Mouse (Mus musculus): ENCODE measurements at regions not wholly inside any gene's neighbourhood (a gene's known extent, or its start where the extent isn't known, plus 50 kb on each side); places are given as distances from the start of the nearest gene placed in this dataset.

DNA sequence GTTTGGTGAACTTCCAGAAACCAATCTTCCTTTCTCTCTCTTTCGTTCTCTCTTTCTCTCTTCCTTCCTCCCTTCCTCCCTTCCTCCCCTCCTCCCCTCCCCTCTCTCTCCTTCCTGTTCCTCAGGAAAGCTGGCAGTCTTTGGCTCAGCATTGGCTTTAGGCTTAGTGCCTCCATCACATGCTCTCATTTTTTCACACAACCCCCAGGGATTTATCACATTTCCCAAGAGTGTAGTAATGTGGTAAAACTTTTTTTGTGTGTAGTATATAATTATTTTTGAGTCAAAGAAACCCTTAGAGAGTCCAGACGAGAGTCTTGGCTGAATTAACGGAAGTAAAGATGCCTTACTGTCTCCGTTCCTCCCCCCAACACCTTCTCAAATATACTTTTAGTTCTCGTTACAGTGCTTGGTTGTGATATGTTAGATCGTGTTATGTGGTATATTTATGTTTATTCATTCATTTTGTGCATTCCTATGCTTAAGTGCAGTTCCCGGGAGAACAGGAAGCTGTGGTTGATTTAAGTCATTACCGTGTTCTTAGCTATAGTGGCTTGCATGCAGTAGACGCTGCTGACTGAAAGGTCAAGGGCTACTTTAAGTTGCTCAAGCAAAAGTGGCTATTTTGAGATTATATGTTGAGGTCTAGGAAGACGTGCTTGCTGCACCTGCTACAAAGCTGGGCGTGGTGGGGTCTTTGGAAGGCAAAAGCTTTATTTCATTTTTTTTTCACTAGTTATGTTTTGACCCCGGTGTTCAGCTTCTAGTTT is 194.7 kb upstream of the Gjb5 start:
- Histone ChIP-seq H3K9me3 (ENCODE audit: low read length) (no peaks in the 10 kb centered on the region), H3K36me3 (replicated peaks; ENCODE audit: insufficient read depth, low read length) (no peaks in the 10 kb centered on the region), H3K4me2 (ENCODE audit: low read depth, low read length) (no peak overlapping the region), H3K27me3 (ENCODE audit: insufficient read depth, low read length) (no peaks in the 10 kb centered on the region), H3K9ac (replicated peaks) (no peak overlapping the region), H3K27ac (ENCODE audit: low read depth) (no peak overlapping the region), H3K4me1 (ENCODE audit: insufficient read depth) (no peaks in the 10 kb centered on the region), H3K4me3 (ENCODE audit: low read depth, low read length) (no peak overlapping the region)
- ATAC-seq: no peak
- no peak for DNase-seq
- TF ChIP-seq EP300 (IDR thresholded peaks at IDR 0.05; ENCODE audit: low read depth): no peak
- no peak for TF ChIP-seq CTCF (IDR thresholded peaks at IDR 0.05; ENCODE audit: low read depth)
- WGBS (ENCODE audit: insufficient replicate concordance): 56% methylated on average over 12 of the region's 12 CpGs

GRCm38 (mm10) chr4:127549581-127549980 is 191.6 kb upstream of the Gjb5 start:
- H3K9me3 ChIP-seq (ENCODE audit: low read length): no peaks in the 10 kb centered on the region
- H3K4me3 ChIP-seq (ENCODE audit: low read depth, low read length): no peak overlapping the region
- H3K4me1 ChIP-seq (ENCODE audit: insufficient read depth): no peaks in the 10 kb centered on the region
- no peak for DNase-seq
- ATAC-seq: no peak
- H3K9ac ChIP-seq (replicated peaks): no peak overlapping the region
- no peaks in the 10 kb centered on the region for H3K27me3 ChIP-seq (ENCODE audit: insufficient read depth, low read length)
- no peak overlapping the region for H3K4me2 ChIP-seq (ENCODE audit: low read depth, low read length)
- 41% methylated on average over 12 of the region's 12 CpGs for WGBS (ENCODE audit: insufficient replicate concordance)
- TF ChIP-seq EP300 (IDR thresholded peaks at IDR 0.05; ENCODE audit: low read depth) (no peak), CTCF (IDR thresholded peaks at IDR 0.05; ENCODE audit: low read depth) (no peak)
- H3K27ac ChIP-seq (ENCODE audit: low read depth): no peak overlapping the region
- H3K36me3 ChIP-seq (replicated peaks; ENCODE audit: insufficient read depth, low read length): no peaks in the 10 kb centered on the region

DNA sequence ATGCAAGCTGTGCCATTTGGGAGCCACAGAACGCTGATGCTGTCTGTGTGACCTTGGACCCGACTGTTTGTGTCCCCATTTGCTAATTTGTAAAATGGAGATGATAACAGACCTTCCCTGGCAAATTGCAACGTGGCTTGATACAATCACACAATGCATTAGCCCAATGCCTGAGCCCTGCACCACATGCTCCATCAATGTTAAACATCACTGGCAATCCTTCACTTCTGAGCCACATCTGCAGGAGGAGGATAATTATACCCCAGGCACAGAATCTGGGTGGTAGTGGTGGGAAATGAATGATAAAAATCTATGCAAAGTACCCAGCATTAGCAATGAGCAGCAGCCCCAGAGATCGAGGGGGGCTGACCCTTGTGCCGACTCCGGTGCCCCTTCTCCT is 191.0 kb upstream of the Gjb5 start:
- Histone ChIP-seq H3K36me3 (replicated peaks; ENCODE audit: insufficient read depth, low read length) (no peaks in the 10 kb centered on the region), H3K4me3 (ENCODE audit: low read depth, low read length) (no peak overlapping the region), H3K9ac (replicated peaks) (no peak overlapping the region), H3K4me2 (ENCODE audit: low read depth, low read length) (no peak overlapping the region), H3K27me3 (ENCODE audit: insufficient read depth, low read length) (no peaks in the 10 kb centered on the region), H3K9me3 (ENCODE audit: low read length) (no peaks in the 10 kb centered on the region), H3K27ac (ENCODE audit: low read depth) (no peak overlapping the region), H3K4me1 (ENCODE audit: insufficient read depth) (no peaks in the 10 kb centered on the region)
- DNase-seq (no peak), ATAC-seq (no peak)
- whole genome bisulfite sequencing (ENCODE audit: insufficient replicate concordance): 61% methylated on average over 6 of the region's 6 CpGs
- no peak for TF ChIP-seq EP300 (IDR thresholded peaks at IDR 0.05; ENCODE audit: low read depth)
- no peak for TF ChIP-seq CTCF (IDR thresholded peaks at IDR 0.05; ENCODE audit: low read depth)

GRCm38 (mm10) chr4:127545106-127545505 is 187.1 kb upstream of the Gjb5 start:
- no peaks in the 10 kb centered on the region for H3K4me1 ChIP-seq (ENCODE audit: insufficient read depth)
- H3K9me3 ChIP-seq (ENCODE audit: low read length): no peaks in the 10 kb centered on the region
- DNase-seq (no peak), ATAC-seq (no peak)
- no peaks in the 10 kb centered on the region for H3K27me3 ChIP-seq (ENCODE audit: insufficient read depth, low read length)
- no peaks in the 10 kb centered on the region for H3K36me3 ChIP-seq (replicated peaks; ENCODE audit: insufficient read depth, low read length)
- TF ChIP-seq EP300 (IDR thresholded peaks at IDR 0.05; ENCODE audit: low read depth): no peak
- no peak for TF ChIP-seq CTCF (IDR thresholded peaks at IDR 0.05; ENCODE audit: low read depth)
- H3K4me3 ChIP-seq (ENCODE audit: low read depth, low read length): no peak overlapping the region
- H3K27ac ChIP-seq (ENCODE audit: low read depth): no peak overlapping the region
- H3K4me2 ChIP-seq (ENCODE audit: low read depth, low read length): no peak overlapping the region
- H3K9ac ChIP-seq (replicated peaks): no peak overlapping the region
- 76% methylated on average over 6 of the region's 6 CpGs for WGBS (ENCODE audit: insufficient replicate concordance)

- H3K27ac ChIP-seq (ENCODE audit: low read depth): no peak overlapping the region
- no peaks in the 10 kb centered on the region for H3K9me3 ChIP-seq (ENCODE audit: low read length)
- WGBS (ENCODE audit: insufficient replicate concordance): 84% methylated on average over 2 of the region's 2 CpGs
- no peaks in the 10 kb centered on the region for H3K4me1 ChIP-seq (ENCODE audit: insufficient read depth)
- no peak for ATAC-seq
- H3K36me3 ChIP-seq (replicated peaks; ENCODE audit: insufficient read depth, low read length): no peaks in the 10 kb centered on the region
- no peak overlapping the region for H3K4me3 ChIP-seq (ENCODE audit: low read depth, low read length)
- no peak for TF ChIP-seq CTCF (IDR thresholded peaks at IDR 0.05; ENCODE audit: low read depth)
- no peak for TF ChIP-seq EP300 (IDR thresholded peaks at IDR 0.05; ENCODE audit: low read depth)
- H3K9ac ChIP-seq (replicated peaks): no peak overlapping the region
- no peak overlapping the region for H3K4me2 ChIP-seq (ENCODE audit: low read depth, low read length)
- H3K27me3 ChIP-seq (ENCODE audit: insufficient read depth, low read length): no peaks in the 10 kb centered on the region
- no peak for DNase-seq
Measured at GRCm38 (mm10) chr4:127543276-127543675, 185.3 kb upstream of the Gjb5 start.

DNA sequence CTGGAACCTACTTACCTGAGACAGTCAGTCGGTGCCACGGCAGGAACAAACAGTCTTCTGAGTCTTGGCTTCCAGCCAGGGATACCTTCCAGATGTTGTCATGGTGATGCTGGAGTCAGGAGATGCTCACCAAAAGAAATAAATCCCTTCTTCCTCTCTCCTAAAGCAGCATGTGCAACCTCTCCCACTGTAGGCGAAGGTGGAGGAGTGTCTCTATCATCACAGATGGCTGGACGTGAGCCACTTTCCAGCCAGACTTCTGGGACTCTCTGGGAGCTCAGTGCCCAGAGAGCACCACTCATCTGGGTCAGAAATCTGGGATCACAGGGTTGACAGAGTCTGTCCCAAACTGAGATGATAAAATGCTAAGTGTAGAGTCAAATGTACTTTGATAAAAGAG is 184.8 kb upstream of the Gjb5 start:
- no peaks in the 10 kb centered on the region for H3K27me3 ChIP-seq (ENCODE audit: insufficient read depth, low read length)
- H3K9ac ChIP-seq (replicated peaks): no peak overlapping the region
- no peaks in the 10 kb centered on the region for H3K4me1 ChIP-seq (ENCODE audit: insufficient read depth)
- WGBS (ENCODE audit: insufficient replicate concordance): 62% methylated on average over 4 of the region's 4 CpGs
- no peak overlapping the region for H3K27ac ChIP-seq (ENCODE audit: low read depth)
- H3K36me3 ChIP-seq (replicated peaks; ENCODE audit: insufficient read depth, low read length): no peaks in the 10 kb centered on the region
- TF ChIP-seq CTCF (IDR thresholded peaks at IDR 0.05; ENCODE audit: low read depth) (no peak), EP300 (IDR thresholded peaks at IDR 0.05; ENCODE audit: low read depth) (no peak)
- no peak overlapping the region for H3K4me3 ChIP-seq (ENCODE audit: low read depth, low read length)
- ATAC-seq (no peak), DNase-seq (no peak)
- no peak overlapping the region for H3K4me2 ChIP-seq (ENCODE audit: low read depth, low read length)
- H3K9me3 ChIP-seq (ENCODE audit: low read length): no peaks in the 10 kb centered on the region
